Mouse (Mus musculus): ENCODE results near the gene Zfp882. TPM values are rescaled to one million over a fixed set of nuclear protein-coding genes. Genes with fewer than 3 reads are reported as not detected.
"Not testable (repeated sequence)": the region's sequence is repeated elsewhere in the genome, so short reads cannot be mapped to it uniquely, and the experiment has no call there.

Gene Zfp882
- polyA plus RNA-seq, 1 experiment from 2014 or later: 15.8 TPM

DNA sequence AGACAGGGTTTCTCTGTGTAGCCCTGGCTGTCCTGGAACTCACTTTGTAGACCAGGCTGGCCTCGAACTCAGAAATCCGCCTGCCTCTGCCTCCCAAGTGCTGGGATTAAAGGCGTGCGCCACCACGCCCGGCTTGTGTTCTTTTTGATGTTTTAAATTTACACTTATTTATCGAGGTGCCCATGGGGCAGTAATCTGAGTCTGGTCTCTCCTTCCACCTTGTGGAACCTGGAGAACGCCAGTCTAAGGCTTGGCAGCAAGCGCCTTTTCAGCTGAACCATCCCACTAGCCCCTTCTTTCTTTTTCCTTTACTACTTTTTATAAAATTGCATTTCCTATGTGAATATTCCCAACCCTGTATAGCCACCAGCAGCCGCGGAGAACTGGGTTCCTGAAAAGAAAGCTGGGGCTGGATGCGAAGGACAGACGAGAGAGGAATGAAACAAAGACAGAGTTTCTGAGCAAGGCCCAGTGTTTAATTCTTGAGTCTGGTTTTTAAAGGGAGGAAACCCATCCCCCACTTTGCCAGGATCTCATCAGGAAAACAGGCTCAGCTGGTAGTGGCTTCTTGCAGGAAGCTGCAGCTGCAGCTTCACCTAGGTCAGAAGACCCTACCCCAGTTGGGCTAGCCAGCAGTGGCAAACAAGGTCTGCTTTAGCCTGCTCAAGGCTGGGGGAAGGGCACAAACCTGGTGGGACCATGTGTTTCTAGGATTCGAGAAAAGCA is 43.2 kb downstream of the Zfp882 start:
- H3K36me3 ChIP-seq (replicated peaks; ENCODE audit: control insufficient read depth, insufficient read depth): 0 out of 2 replicates have a peak, but pooled peaks cover 5% of the 10 kb centered on the region
- ATAC-seq (ENCODE audit: low FRiP score) (no peak), DNase-seq (ENCODE audit: low spot score) (no peak)
- peaks cover 27% of the 10 kb centered on the region for H3K9me3 ChIP-seq (ENCODE audit: control insufficient read depth, low read length)
- peak overlapping the region; percentile 56 for H3K4me3 ChIP-seq (replicated peaks; ENCODE audit: low read length)
- H3K9ac ChIP-seq: peak overlapping the region; percentile 68
- H3K4me2 ChIP-seq (replicated peaks): peak overlapping the region; percentile 58
- H3K27me3 ChIP-seq (ENCODE audit: control insufficient read depth, insufficient read depth, low read length): no peaks in the 10 kb centered on the region
- peaks cover 12% of the 10 kb centered on the region for H3K4me1 ChIP-seq (replicated peaks; ENCODE audit: control insufficient read depth, insufficient read depth, low read length)
- WGBS: 46% methylated on average over 14 of the region's 14 CpGs
- H3K27ac ChIP-seq: no peak overlapping the region

GRCm38 (mm10) chr8:71952489-71952888 is 44.1 kb downstream of the Zfp882 start:
- H3K9me3 ChIP-seq (ENCODE audit: control insufficient read depth, low read length): peaks cover 28% of the 10 kb centered on the region
- no peak overlapping the region for H3K9ac ChIP-seq
- no peak overlapping the region for H3K4me3 ChIP-seq (replicated peaks; ENCODE audit: low read length)
- no peak for DNase-seq (ENCODE audit: low spot score)
- H3K4me2 ChIP-seq (replicated peaks): no peak overlapping the region; the same call in 1 of the 2 replicates
- H3K27me3 ChIP-seq (ENCODE audit: control insufficient read depth, insufficient read depth, low read length): no peaks in the 10 kb centered on the region
- H3K36me3 ChIP-seq (replicated peaks; ENCODE audit: control insufficient read depth, insufficient read depth): 0 out of 2 replicates have a peak, but pooled peaks cover 5% of the 10 kb centered on the region
- no peak for ATAC-seq (ENCODE audit: low FRiP score)
- H3K27ac ChIP-seq: no peak overlapping the region
- 94% methylated on average over 1 of the region's 1 CpGs for WGBS
- peaks cover 12% of the 10 kb centered on the region for H3K4me1 ChIP-seq (replicated peaks; ENCODE audit: control insufficient read depth, insufficient read depth, low read length)

DNA sequence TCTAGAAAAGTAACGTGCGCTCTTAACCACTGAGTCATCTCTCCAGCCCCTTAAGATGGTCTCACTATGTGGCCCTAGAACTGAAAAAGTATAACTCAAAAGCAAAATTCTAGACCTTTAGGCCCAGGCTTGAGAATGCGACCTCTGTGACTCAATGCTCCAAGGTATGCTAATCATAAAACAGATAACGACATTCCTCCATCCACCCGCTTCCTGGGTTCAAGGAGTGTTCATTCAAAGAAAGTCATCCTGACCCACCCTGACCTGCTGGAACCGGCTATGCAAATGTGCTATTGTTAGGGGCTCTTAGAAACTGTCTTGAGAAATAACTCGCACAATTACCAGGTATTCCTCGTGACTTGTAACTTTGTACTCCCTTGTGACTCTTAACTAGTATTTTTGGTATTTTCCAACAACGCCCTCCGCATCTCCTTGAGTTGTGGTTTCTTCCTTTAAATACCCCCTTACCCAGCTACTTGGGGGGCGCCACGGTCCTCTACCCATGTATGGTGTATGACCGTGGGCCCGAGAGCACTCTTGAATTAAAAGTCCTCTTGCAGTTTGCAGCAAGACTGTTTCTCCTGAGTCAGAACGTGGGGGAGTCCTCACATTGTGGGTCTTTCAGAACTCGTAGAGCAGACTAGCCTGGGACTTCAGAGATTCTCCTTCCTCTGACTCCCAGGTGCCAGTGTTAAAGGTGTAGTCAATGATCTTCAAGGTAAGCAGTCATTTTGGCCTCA is 44.7 kb downstream of the Zfp882 start:
- not testable (repeated sequence) for ATAC-seq (ENCODE audit: low FRiP score)

GRCm38 (mm10) chr8:71954666-71955065 is 46.3 kb downstream of the Zfp882 start:
- H3K9ac ChIP-seq: no peak overlapping the region
- ATAC-seq (ENCODE audit: low FRiP score) (no peak), DNase-seq (ENCODE audit: low spot score) (no peak)
- 97% methylated on average over 9 of the region's 9 CpGs for WGBS
- H3K27me3 ChIP-seq (ENCODE audit: control insufficient read depth, insufficient read depth, low read length): no peaks in the 10 kb centered on the region
- H3K36me3 ChIP-seq (replicated peaks; ENCODE audit: control insufficient read depth, insufficient read depth): 0 out of 2 replicates have a peak, but pooled peaks cover 5% of the 10 kb centered on the region
- H3K27ac ChIP-seq: no peak overlapping the region
- H3K4me2 ChIP-seq (replicated peaks): no peak overlapping the region
- H3K9me3 ChIP-seq (ENCODE audit: control insufficient read depth, low read length): peaks cover 28% of the 10 kb centered on the region
- H3K4me3 ChIP-seq (replicated peaks; ENCODE audit: low read length): no peak overlapping the region
- H3K4me1 ChIP-seq (replicated peaks; ENCODE audit: control insufficient read depth, insufficient read depth, low read length): peaks cover 12% of the 10 kb centered on the region

More for the DNA sequence above, 44.7 kb downstream of the Zfp882 start:
- 98% methylated on average over 16 of the region's 16 CpGs for WGBS
- not testable (repeated sequence) for H3K27me3 ChIP-seq (ENCODE audit: control insufficient read depth, insufficient read depth, low read length); H3K4me3 ChIP-seq (replicated peaks; ENCODE audit: low read length); H3K27ac ChIP-seq; DNase-seq (ENCODE audit: low spot score); H3K9ac ChIP-seq; H3K4me2 ChIP-seq (replicated peaks); H3K36me3 ChIP-seq (replicated peaks; ENCODE audit: control insufficient read depth, insufficient read depth)
- peaks cover 12% of the 10 kb centered on the region for H3K4me1 ChIP-seq (replicated peaks; ENCODE audit: control insufficient read depth, insufficient read depth, low read length)
- H3K9me3 ChIP-seq (ENCODE audit: control insufficient read depth, low read length): peaks cover 28% of the 10 kb centered on the region

DNA sequence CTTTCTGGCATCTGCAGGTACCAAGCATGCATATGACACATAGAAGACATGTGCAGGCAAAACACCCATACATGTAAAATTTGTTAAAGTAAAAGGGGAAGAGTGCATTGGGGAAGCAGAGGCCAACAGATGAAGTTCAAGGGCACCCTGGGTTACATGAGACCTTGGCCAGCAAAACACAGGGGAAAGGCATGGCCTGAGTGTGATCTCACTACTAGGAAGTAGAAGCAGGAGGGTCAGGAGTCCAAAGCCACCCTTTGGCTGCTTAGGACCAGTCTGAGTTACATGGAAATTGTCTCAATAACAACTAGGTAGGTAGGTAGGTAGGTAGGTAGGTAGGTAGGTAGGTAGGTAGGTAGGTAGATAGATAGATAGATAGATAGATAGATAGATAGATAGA is 52.1 kb downstream of the Zfp882 start:
- ATAC-seq (ENCODE audit: low FRiP score) (no peak), DNase-seq (ENCODE audit: low spot score) (no peak)
- Histone ChIP-seq H3K27me3 (ENCODE audit: control insufficient read depth, insufficient read depth, low read length) (no peaks in the 10 kb centered on the region), H3K4me1 (replicated peaks; ENCODE audit: control insufficient read depth, insufficient read depth, low read length) (no peaks in the 10 kb centered on the region), H3K27ac (no peak overlapping the region), H3K4me2 (replicated peaks) (no peak overlapping the region), H3K9me3 (ENCODE audit: control insufficient read depth, low read length) (peaks cover 12% of the 10 kb centered on the region), H3K36me3 (replicated peaks; ENCODE audit: control insufficient read depth, insufficient read depth) (peaks cover under 1% of the 10 kb centered on the region; the same call in 1 of the 2 replicates), H3K9ac (no peak overlapping the region), H3K4me3 (replicated peaks; ENCODE audit: low read length) (no peak overlapping the region)

GRCm38 (mm10) chr8:71961796-71962195 is 53.4 kb downstream of the Zfp882 start:
- Histone ChIP-seq H3K4me1 (replicated peaks; ENCODE audit: control insufficient read depth, insufficient read depth, low read length) (no peaks in the 10 kb centered on the region), H3K9ac (no peak overlapping the region), H3K27me3 (ENCODE audit: control insufficient read depth, insufficient read depth, low read length) (no peaks in the 10 kb centered on the region), H3K4me3 (replicated peaks; ENCODE audit: low read length) (no peak overlapping the region), H3K4me2 (replicated peaks) (no peak overlapping the region), H3K36me3 (replicated peaks; ENCODE audit: control insufficient read depth, insufficient read depth) (peaks cover 14% of the 10 kb centered on the region), H3K27ac (no peak overlapping the region), H3K9me3 (ENCODE audit: control insufficient read depth, low read length) (peaks cover 4% of the 10 kb centered on the region; the same call in 1 of the 2 replicates)
- DNase-seq (ENCODE audit: low spot score): no peak
- 93% methylated on average over 5 of the region's 5 CpGs for WGBS
- no peak for ATAC-seq (ENCODE audit: low FRiP score)

DNA sequence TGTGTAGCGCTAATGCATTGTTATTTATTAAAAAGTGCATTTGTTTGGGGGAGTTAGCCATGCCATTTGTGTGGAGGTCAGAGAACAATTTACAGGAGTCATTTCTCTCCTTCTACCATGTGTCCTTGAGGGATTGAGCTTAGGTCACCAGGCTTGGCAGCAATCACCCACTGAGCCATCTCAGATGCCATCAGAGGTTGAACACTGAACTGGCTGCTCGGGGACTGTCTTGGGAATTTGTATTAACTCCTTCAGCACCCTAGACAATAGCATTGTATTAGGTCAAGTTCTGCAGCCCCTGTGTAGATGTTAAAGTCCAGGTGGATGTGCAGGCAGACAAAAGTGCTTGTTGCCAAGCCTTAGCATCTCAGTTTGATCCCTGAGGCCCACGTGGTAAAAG is 55.6 kb downstream of the Zfp882 start:
- WGBS: 93% methylated on average over 3 of the region's 3 CpGs
- no peak overlapping the region for H3K4me3 ChIP-seq (replicated peaks; ENCODE audit: low read length)
- peaks cover 35% of the 10 kb centered on the region for H3K36me3 ChIP-seq (replicated peaks; ENCODE audit: control insufficient read depth, insufficient read depth)

GRCm38 (mm10) chr8:71965166-71965565 is 56.8 kb downstream of the Zfp882 start:
- no peak overlapping the region for H3K9ac ChIP-seq
- H3K36me3 ChIP-seq (replicated peaks; ENCODE audit: control insufficient read depth, insufficient read depth): peaks cover 45% of the 10 kb centered on the region
- H3K9me3 ChIP-seq (ENCODE audit: control insufficient read depth, low read length): peaks cover 4% of the 10 kb centered on the region; the same call in 1 of the 2 replicates
- H3K4me1 ChIP-seq (replicated peaks; ENCODE audit: control insufficient read depth, insufficient read depth, low read length): no peaks in the 10 kb centered on the region
- H3K27me3 ChIP-seq (ENCODE audit: control insufficient read depth, insufficient read depth, low read length): no peaks in the 10 kb centered on the region
- DNase-seq (ENCODE audit: low spot score) (no peak), ATAC-seq (ENCODE audit: low FRiP score) (no peak)
- H3K4me3 ChIP-seq (replicated peaks; ENCODE audit: low read length): no peak overlapping the region
- WGBS: 97% methylated on average over 2 of the region's 2 CpGs
- no peak overlapping the region for H3K27ac ChIP-seq
- H3K4me2 ChIP-seq (replicated peaks): no peak overlapping the region

More for the DNA sequence above, 55.6 kb downstream of the Zfp882 start:
- H3K4me2 ChIP-seq (replicated peaks): no peak overlapping the region
- DNase-seq (ENCODE audit: low spot score): no peak
- no peak for ATAC-seq (ENCODE audit: low FRiP score)
- peaks cover 4% of the 10 kb centered on the region; the same call in 1 of the 2 replicates for H3K9me3 ChIP-seq (ENCODE audit: control insufficient read depth, low read length)
- H3K27me3 ChIP-seq (ENCODE audit: control insufficient read depth, insufficient read depth, low read length): no peaks in the 10 kb centered on the region
- no peak overlapping the region for H3K27ac ChIP-seq
- H3K4me1 ChIP-seq (replicated peaks; ENCODE audit: control insufficient read depth, insufficient read depth, low read length): no peaks in the 10 kb centered on the region
- no peak overlapping the region for H3K9ac ChIP-seq
